Mouse (Mus musculus): Measurements from ENCODE around the gene Mgl2.

The Mgl2 gene

DNA sequence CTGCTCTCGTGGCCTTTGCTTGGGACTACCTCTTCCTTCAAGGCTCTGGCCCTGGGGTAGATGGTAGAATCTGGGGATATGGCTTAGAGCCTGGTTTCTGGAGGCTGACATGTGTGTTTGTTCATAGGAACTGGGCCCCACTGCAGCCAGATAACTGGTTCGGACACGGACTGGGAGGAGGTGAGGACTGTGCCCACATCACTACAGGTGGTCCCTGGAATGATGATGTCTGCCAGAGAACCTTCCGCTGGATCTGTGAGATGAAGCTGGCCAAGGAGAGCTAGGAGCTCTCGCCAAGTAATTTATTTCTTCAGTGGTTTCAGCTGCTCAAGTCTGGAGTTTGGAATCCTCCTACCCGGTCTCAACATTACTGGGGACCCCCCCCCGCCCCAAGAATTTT, 40.2 kb downstream of the Mgl2 start:
- DNase-seq (ENCODE audit: low spot score in 2 of 2): no peak

DNA sequence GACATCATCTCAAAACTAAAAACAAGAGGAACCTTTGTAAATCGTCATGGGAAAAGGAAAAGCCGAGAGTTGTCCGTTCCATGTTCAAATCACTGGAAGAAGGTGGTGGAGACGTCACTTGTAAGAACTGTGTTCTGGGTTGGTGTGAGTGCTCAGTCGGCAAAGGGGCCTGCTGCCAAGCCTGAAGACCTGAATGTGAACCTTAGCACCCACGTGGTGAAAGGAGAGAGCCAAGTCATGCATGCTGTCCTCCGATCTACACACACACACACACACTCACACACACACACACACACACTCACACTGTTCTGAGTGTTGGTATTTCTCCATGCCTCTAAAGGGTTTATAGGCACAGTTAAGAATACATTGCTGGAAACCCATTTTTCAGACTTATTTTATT, 41.1 kb downstream of the Mgl2 start:
- DNase-seq (ENCODE audit: low spot score in 2 of 2): no peak

DNA sequence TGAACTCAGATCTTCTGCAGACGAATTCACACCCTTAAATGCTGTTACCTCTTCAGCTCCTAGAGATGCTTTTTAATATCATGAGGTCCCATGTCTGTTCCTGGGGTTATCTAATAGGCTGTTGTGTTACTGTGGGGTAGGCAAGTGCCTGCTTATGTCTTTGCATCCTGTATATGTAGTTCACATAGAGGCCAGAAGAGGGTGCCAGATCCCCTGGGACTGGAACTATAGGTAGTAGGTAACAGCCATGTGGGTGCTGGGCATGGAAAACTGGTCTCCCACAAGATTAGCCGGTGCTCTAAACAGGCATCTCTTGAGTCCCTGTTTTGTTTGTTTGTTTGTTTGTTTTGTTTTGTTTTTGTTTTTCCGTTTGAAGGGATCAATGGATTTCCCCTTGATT, 41.7 kb downstream of the Mgl2 start:
- no peak for DNase-seq (ENCODE audit: low spot score in 2 of 2)

DNA sequence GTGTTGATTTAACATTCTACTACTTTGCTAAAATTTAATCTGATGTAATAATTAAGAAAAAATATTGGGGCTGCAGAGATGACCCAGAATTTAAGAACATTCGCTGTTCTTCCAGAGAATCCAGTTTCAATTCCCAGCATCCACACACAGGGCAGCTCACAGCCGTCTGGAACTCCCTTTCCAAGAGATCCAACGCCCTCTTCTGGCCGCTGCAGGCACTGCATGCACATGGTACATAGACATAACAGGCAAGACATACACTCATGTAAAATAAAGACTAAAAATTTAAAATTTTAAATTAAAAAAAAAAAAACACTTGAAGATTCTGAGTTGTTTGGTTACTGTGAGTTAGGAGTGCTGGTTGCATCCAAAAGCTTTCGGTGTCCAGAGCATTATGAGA, 42.2 kb downstream of the Mgl2 start:
- no peak for DNase-seq (ENCODE audit: low spot score in 2 of 2)

DNA sequence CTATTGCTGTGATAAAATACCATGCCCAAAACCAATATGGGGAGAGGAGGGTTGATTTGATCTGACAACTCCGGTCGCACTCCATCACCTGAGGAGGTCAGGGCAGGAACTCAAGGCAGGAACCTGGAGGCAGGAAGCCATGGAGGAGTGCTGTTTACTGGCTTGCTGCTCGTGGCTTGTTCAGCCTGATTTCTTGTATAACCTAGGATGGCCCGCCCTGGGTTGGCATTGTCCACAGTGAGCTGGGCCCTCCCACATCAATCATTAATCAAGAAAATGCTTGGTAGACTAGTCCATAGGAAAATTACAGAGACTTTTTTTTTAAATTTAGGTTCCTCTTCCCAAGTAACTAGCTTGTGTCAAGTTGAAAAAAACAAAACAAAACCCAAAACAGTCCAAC, 44.4 kb downstream of the Mgl2 start:
- DNase-seq (ENCODE audit: low spot score in 2 of 2): no peak

DNA sequence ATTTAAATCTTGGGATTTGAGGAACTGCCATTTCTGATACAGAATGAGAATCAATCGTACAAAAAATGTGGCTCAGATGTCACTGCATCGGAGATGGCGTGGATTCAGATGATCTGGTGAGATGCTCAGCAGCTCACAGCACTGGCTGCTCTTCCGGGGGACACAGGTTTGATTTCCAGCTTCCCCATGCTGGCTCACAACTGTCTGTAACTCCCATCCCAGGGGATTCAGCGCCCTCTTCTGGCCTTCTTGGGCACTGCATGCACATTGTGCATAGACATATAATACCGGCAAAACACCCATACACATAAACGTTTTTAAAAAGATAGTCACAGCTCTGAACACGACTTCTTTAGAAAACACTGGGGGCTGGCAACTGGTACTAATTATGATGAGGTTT, 47.5 kb downstream of the Mgl2 start:
- DNase-seq (ENCODE audit: low spot score in 2 of 2): no peak

DNA sequence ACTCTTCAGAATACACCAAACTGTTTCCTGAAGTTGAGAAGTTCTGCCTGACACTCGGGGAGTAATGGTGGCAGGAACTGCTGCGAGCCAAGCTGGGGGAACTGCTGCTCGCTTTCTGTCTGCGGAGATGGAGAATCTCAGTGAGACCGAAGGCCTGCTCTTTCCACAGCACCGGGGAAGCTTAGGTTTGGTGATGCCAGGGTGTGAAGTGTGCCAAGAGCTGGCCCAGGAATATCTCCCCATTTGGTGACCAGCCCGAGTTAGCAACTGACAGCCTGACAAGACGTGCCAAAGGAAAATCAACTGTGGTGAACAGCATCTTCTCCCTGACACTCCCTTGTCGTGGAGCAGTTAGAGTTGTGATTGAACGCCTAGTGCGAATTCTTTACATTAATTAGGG, 48.2 kb downstream of the Mgl2 start:
- no peak for DNase-seq (ENCODE audit: low spot score in 2 of 2)

DNA sequence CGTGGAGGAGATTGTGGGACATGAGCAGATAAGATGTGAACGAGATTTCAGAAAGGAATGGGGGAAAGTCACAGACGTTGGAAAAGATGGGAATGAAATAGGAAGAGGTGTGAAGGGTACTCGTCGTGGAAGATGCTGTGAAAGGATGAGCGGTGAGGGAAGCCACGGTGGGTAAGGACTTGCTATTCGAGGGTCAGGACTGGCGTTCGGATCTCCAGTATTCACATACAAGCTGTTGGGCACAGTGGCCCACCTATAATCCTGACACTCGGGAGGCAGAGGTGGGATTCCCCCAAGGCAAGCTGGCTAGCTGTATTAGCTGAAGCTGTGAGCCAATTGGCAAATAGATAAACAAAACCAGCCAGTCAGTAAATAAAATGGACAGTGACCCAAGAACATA, 48.6 kb downstream of the Mgl2 start:
- DNase-seq (ENCODE audit: low spot score in 2 of 2): no peak

DNA sequence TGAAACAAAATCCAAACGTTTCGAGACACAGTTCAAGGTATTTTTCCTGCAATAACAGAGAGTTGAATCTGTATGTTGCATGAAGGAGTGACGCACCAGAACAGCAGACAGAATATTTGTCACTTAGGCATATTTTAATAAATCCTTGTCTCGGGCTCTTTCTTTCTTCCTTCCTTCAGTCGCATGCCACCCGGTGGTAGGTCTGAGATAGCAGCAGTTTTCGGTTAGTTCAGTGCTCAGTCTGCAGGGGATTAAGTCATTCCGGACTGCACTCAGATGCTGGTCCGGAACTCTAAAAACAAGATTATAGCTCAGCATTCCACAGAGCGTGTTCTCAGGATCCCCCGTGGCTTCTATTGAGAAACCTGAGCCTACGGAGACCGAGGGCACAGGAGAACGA, 49.3 kb downstream of the Mgl2 start:
- no peak for DNase-seq (ENCODE audit: low spot score in 2 of 2)

DNA sequence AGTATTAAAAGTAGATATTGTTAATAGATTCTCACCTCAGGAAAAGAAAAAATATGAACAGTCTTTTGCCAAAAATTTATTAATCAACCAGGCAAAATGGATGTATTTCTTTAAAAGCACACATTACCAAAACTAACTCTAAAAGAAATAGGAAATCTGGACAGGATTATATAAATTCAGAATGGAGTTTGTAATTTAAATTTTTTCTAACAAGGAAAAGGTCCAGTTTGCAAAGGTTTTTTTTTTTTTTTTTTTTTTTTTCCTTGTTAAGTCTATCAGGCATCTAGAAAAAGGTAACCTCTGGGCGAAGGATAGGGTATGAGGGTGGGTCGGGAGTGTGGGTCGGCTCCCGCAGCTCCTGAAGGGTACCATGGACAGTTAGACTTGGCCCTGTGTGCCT, 50.4 kb downstream of the Mgl2 start:
- DNase-seq (ENCODE audit: low spot score in 2 of 2): no peak

DNA sequence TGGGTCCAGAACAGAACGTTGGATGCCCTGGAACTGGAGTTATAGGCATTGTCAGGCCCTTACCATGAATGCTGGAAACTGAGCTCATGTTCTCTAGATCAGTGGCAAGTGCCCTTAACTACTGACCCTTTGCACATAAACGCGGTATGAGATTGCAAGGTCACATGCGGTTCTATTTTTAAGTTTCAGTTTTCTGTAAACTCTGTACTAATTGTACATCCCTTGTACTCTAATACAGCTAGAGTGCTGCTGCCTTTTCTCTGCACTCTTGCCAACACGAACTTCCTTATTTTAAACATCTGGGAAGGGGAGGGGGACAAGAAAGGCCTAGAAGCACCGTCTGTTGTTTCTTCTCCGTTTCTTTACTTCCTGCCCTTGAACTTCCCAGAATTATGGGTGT, 55.0 kb downstream of the Mgl2 start:
- no peak for DNase-seq (ENCODE audit: low spot score in 2 of 2)
